18 mouse cellular contexts compared by ENCODE assay signal in genomic region chr5:32069096-32069495, GRCm38 (mm10).
DNase-seq lines count a peak whose midpoint lies in the region; TF ChIP-seq lines count a peak whose summit lies in the region.
"Had no signal": no experiment of that assay in that cellular context is flagged by ENCODE, and none has a peak within 500 bp of the region (broad histone marks: within the 10 kb centered on the region; RNA-seq: fewer than 3 reads in every experiment).

No protein-coding gene starts in this region.

- no peak for TF ChIP-seq CTCF in kidney, adult 2 months (conservative IDR thresholded peaks at IDR 0.05; ENCODE audit: insufficient read depth, insufficient read length, low read depth, low read length)

- peak; percentile 4 for DNase-seq in gastrocnemius, postnatal 25 days
- DNase-seq in gastrocnemius, postnatal 10 days: no peak
- no peak for DNase-seq in kidney, adult 2 months
- DNase-seq in kidney, postnatal 4 days: no peak
- DNase-seq in urinary bladder, postnatal 4 days (ENCODE audit: low spot score in 2 of 2): peak; percentile 16 to 41
- DNase-seq in urinary bladder, postnatal 36 days (ENCODE audit: low spot score in 2 of 2): no peak
- DNase-seq in retina, embryonic 14.5 days (ENCODE audit: low spot score): no peak
- DNase-seq: adrenal gland, postnatal 25 days; cerebellum, adult 9-10 months; kidney, adult 18-20 months; kidney, postnatal 14 days; lung, adult 18-20 months; midbrain, embryonic 14.5 days; right cerebral cortex, postnatal 14 days; thymus, adult 18-20 months; thymus, postnatal 36 days had no signal

- no peaks in the 10 kb centered on the region for H3K27me3 ChIP-seq in kidney, adult 2 months (replicated peaks; ENCODE audit: control insufficient read depth, insufficient read depth, low read length)

- no peak for TF ChIP-seq POLR2A in kidney, adult 2 months (IDR thresholded peaks at IDR 0.05; ENCODE audit: low read depth, low read length)

- H3K4me3 ChIP-seq in kidney, adult 2 months (ENCODE audit: insufficient read depth, low read depth, low read length): no peak overlapping the region
- H3K4me3 ChIP-seq: forebrain, embryonic 10.5 days; layer of hippocampus, adult 2 months had no signal

- peak overlapping the region; percentile 13; the same call in 1 of the 2 replicates for H3K27ac ChIP-seq in kidney, adult 2 months (ENCODE audit: insufficient read depth, low read depth, low read length)
- H3K27ac ChIP-seq: forebrain, embryonic 10.5 days; layer of hippocampus, adult 2 months had no signal

- 93% methylated on average over 4 of the region's 4 CpGs for WGBS in kidney, adult 2 months

- H3K36me3 ChIP-seq in kidney, adult 2 months (ENCODE audit: control insufficient read depth, insufficient read depth, low read length): no peaks in the 10 kb centered on the region
- H3K36me3 ChIP-seq: forebrain, embryonic 10.5 days had no signal

- H3K4me1 ChIP-seq in kidney, adult 2 months (ENCODE audit: control insufficient read depth, insufficient read depth, low read length): no peaks in the 10 kb centered on the region
- H3K4me1 ChIP-seq: forebrain, embryonic 10.5 days had no signal

Comparison
In these comparisons a context has a peak if more than half of its experiments do, and no peak if none do; other contexts are left out.
1. DNase-seq: peak in gastrocnemius, postnatal 25 days (single experiment) and urinary bladder, postnatal 4 days (2 of 2); none in gastrocnemius, postnatal 10 days (single experiment), kidney, adult 2 months (single experiment), kidney, postnatal 4 days (0 of 2), urinary bladder, postnatal 36 days (0 of 2) and retina, embryonic 14.5 days (single experiment).